Mouse (Mus musculus): ENCODE measurements around the gene Plagl1. TPM values are rescaled to one million over a fixed set of nuclear protein-coding genes. Genes with fewer than 3 reads are reported as not detected.

Gene Plagl1
- polyA plus RNA-seq, 1 experiment from 2014 or later: 98.9 TPM

Other genes with a start within 250 kb of the Plagl1 start
- 40.2 and 54.7 TPM in 2 replicates for gene Utrn, start 191.1 kb upstream of the Plagl1 start, polyA plus RNA-seq (2014; fragmentation: Nextera tagmentation; extraction: Ambion mirVana)
- 1.4 and 2.7 TPM in 2 replicates for gene Stx11, start 96.2 kb upstream of the Plagl1 start, polyA plus RNA-seq (2014; fragmentation: Nextera tagmentation; extraction: Ambion mirVana)
- 38.3 and 40.7 TPM in 2 replicates for gene Sf3b5, start 55.2 kb upstream of the Plagl1 start, polyA plus RNA-seq (2014; fragmentation: Nextera tagmentation; extraction: Ambion mirVana)
- gene Zc2hc1b, start 117.5 kb downstream of the Plagl1 start, polyA plus RNA-seq (2014; fragmentation: Nextera tagmentation; extraction: Ambion mirVana): not detected in 2 replicates
- gene Ltv1, start 132.7 kb downstream of the Plagl1 start, polyA plus RNA-seq (2014; fragmentation: Nextera tagmentation; extraction: Ambion mirVana): 76.2 and 78.6 TPM in 2 replicates